Mouse (Mus musculus): ENCODE results near the gene Nln.

GRCm38 (mm10) chr13:104024856-104025709 is 84.3 kb downstream of the Nln start:
- no peak for TF ChIP-seq CTCF (IDR thresholded peaks at IDR 0.05; ENCODE audit: extremely low read depth, insufficient read depth, insufficient read length, insufficient replicate concordance)
- no peak for TF ChIP-seq POLR2A (IDR thresholded peaks at IDR 0.05; ENCODE audit: low read depth, low read length)

Data from spleen, adult 2 months (tissue).